Mouse (Mus musculus) lung, postnatal 0 days (tissue): ENCODE measurements at regions not wholly inside any gene's neighbourhood (a gene's known extent, or its start where the extent isn't known, plus 50 kb on each side); places are given as distances from the start of the nearest gene placed in this dataset.

ENCODE experiments used
- ATAC-seq: fragments of 200-750 bp; cut with Nextera tagmentation; 2 replicates; pipeline ENCODE4 v1.8.0; 2017; ENCODE audit warnings: moderate library complexity
- DNase-seq: peaks from one replicate; pipeline ENCODE4 v3.0.0-alpha.2; 2016; ENCODE audit warnings: low spot score
- H3K27ac ChIP-seq: fragments of 300-500 bp; sonication (generic); 2 replicates; pipeline ENCODE4 v1.5.1; 2014; ENCODE audit warnings: antibody characterized with exemption, mild to moderate bottlenecking, low read length, mixed read lengths
- H3K27me3 ChIP-seq: fragments of 300-500 bp; sonication (generic); replicated peaks from 2 replicates; pipeline ENCODE4 v1.6.1; 2014; ENCODE audit warnings: low read length, mixed read lengths; ENCODE audit not compliant: insufficient read depth
- H3K36me3 ChIP-seq: fragments of 300-500 bp; sonication (generic); 2 replicates; pipeline ENCODE4 v1.6.1; 2014; ENCODE audit warnings: low read length, mixed read lengths; ENCODE audit not compliant: insufficient read depth
- H3K4me1 ChIP-seq: fragments of 300-500 bp; sonication (generic); 2 replicates; pipeline ENCODE4 v1.6.1; 2014; ENCODE audit warnings: antibody characterized with exemption, low read depth, low read length, mixed read lengths; ENCODE audit not compliant: insufficient read depth
- H3K4me2 ChIP-seq: fragments of 300-500 bp; sonication (generic); replicated peaks from 2 replicates; pipeline ENCODE4 v1.6.1; 2014; ENCODE audit warnings: low read depth, mild to moderate bottlenecking, low read length, moderate library complexity, mixed read lengths
- H3K4me3 ChIP-seq: fragments of 300-500 bp; sonication (generic); 2 replicates; pipeline ENCODE4 v1.5.1; 2014; ENCODE audit warnings: low read depth, low read length
- H3K9ac ChIP-seq: fragments of 300-500 bp; sonication (generic); replicated peaks from 2 replicates; pipeline ENCODE4 v1.6.1; 2014; ENCODE audit warnings: low read depth, mild to moderate bottlenecking
- H3K9me3 ChIP-seq: fragments of 300-500 bp; sonication (generic); 2 replicates; pipeline ENCODE4 v1.6.1; 2016; ENCODE audit warnings: low read length, mixed read lengths
- CTCF ChIP-seq: IDR thresholded peaks from 2 replicates; pipeline ENCODE4 v1.5.1; 2016; ENCODE audit warnings: antibody characterized with exemption, mild to moderate bottlenecking
- EP300 ChIP-seq: IDR thresholded peaks from 2 replicates; pipeline ENCODE4 v1.6.1; 2016; ENCODE audit warnings: antibody characterized with exemption, mild to moderate bottlenecking, control low read depth
- WGBS: fragments of 180-500 bp; shearing (Covaris S2); extraction: QIAGEN DNeasy Blood & Tissue Kit; methylation state at CpG from one replicate; pipeline ENCODE4 v1.1.7; 2014; 5-methylcytosine and 5-hydroxymethylcytosine counted together

DNA sequence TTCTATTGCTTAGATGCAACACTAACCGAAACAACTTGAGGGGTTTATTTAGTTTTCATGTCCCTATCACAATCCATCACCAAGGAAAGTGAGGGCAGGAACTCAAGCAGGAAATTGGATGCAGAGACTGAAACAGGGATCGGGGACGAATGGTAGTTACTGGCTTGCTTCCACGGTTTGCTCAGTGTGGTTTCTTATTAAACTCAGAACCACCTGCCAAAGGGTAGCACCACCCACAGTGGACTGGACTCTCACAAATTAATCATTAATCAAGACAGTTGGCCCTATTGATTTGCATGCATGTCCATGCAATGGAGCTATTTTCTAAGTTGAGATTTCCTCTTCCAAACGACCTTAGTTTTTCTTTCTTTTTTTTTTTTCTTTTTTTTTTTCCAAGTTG, 719.2 kb downstream of the Diaph3 start:
- no peak for ATAC-seq
- no peak overlapping the region for H3K27ac ChIP-seq
- no peak overlapping the region for H3K4me3 ChIP-seq
- no peak for TF ChIP-seq EP300
- no peak for TF ChIP-seq CTCF
- WGBS: 61% methylated on average over 5 of the region's 5 CpGs
- no peaks in the 10 kb centered on the region for H3K27me3 ChIP-seq
- no peak for DNase-seq
- H3K9ac ChIP-seq: no peak overlapping the region
- H3K4me2 ChIP-seq: no peak overlapping the region
- no peaks in the 10 kb centered on the region for H3K4me1 ChIP-seq
- H3K9me3 ChIP-seq: no peaks in the 10 kb centered on the region
- no peaks in the 10 kb centered on the region for H3K36me3 ChIP-seq

DNA sequence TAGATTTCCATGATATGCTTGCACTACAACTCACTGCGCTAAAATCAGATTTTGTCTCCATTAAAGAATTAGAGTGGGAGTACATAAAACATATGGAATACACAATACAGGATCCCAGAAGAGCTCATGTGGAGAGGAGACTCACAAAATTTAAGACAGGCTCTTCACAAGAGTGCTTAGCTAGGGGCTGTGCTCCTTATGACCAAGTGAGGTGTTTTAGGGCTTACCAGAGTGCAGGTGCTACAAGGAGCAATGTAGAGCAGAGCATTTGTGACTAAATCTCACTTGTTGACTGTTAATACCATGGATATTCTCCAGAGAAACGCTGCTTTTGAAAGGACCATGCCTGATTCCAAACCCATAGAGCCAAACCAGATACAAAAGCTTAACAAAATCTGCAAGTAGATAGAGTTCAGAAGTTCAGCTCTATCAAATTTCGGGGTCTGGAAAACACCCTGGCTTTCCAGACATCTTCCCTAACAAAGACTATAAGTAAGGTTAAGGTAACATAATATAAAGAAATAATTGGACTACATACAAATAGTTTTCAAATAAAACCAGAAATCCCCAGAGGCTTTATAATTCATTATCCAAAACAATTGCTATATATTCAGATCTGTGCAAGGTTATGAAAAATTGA, 721.0 kb downstream of the Diaph3 start:
- TF ChIP-seq EP300 (no peak), CTCF (no peak)

DNA sequence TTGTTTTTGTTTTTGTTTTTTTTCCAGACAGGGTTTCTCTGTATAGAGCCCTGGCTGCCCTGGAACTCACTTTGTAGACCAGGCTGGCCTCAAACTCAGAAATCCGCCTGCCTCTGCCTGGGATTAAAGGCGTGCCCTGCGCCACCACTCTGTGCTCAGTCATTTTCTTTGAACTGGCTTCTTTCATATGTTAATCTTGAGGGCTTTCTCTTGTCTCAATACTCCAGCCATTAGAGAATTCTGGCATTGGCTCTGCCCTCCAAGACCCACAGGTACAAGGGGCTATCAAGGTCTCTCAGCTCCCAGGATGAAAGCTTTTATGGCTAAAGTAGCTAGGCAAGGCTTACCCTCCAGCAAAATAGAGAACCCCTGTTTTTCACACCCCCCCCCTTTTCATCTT, 744.2 kb downstream of the Diaph3 start:
- no peaks in the 10 kb centered on the region for H3K36me3 ChIP-seq
- no peaks in the 10 kb centered on the region for H3K27me3 ChIP-seq
- DNase-seq (no peak), ATAC-seq (no peak)
- 94% methylated on average over 3 of the region's 3 CpGs for WGBS
- no peak overlapping the region for H3K4me3 ChIP-seq
- no peak overlapping the region for H3K9ac ChIP-seq
- H3K9me3 ChIP-seq: no peaks in the 10 kb centered on the region
- no peaks in the 10 kb centered on the region for H3K4me1 ChIP-seq
- TF ChIP-seq CTCF (no peak), EP300 (no peak)
- H3K27ac ChIP-seq: no peak overlapping the region
- no peak overlapping the region for H3K4me2 ChIP-seq

More for the DNA sequence above, 721.0 kb downstream of the Diaph3 start:
- no peaks in the 10 kb centered on the region for H3K4me1 ChIP-seq
- H3K9ac ChIP-seq: no peak overlapping the region
- no peaks in the 10 kb centered on the region for H3K27me3 ChIP-seq
- H3K36me3 ChIP-seq: no peaks in the 10 kb centered on the region
- no peak overlapping the region for H3K27ac ChIP-seq
- 78% methylated on average over 3 of the region's 3 CpGs for WGBS
- no peak for ATAC-seq
- no peak for DNase-seq
- H3K4me2 ChIP-seq: no peak overlapping the region
- H3K9me3 ChIP-seq: no peaks in the 10 kb centered on the region
- H3K4me3 ChIP-seq: no peak overlapping the region

DNA sequence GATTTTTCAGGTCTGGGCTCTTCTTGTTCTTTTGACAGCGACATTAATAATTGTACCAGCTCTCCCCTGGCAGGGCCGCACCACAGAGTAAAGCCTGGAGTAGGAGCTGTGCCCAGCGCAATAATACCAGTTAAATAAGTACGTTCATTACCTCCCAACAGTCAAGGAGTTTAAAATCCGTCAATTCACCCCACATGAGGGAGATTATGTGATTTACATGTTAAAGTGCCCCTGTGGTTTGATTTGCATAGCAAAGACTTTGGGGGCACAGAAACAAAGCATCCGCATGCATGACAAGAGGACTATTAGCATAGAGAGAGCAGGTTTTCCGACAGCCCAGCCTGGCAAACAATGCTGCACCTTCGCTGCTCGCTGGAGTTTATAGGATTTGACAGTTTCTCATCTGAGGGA, 745.1 kb downstream of the Diaph3 start:
- Histone ChIP-seq H3K27me3 (no peaks in the 10 kb centered on the region), H3K4me1 (no peaks in the 10 kb centered on the region), H3K27ac (no peak overlapping the region), H3K4me3 (no peak overlapping the region), H3K9ac (no peak overlapping the region), H3K36me3 (no peaks in the 10 kb centered on the region), H3K4me2 (no peak overlapping the region), H3K9me3 (no peaks in the 10 kb centered on the region)
- no peak for TF ChIP-seq CTCF
- no peak for TF ChIP-seq EP300
- 40% methylated on average over 9 of the region's 9 CpGs for WGBS
- DNase-seq: no peak
- ATAC-seq: no peak

DNA sequence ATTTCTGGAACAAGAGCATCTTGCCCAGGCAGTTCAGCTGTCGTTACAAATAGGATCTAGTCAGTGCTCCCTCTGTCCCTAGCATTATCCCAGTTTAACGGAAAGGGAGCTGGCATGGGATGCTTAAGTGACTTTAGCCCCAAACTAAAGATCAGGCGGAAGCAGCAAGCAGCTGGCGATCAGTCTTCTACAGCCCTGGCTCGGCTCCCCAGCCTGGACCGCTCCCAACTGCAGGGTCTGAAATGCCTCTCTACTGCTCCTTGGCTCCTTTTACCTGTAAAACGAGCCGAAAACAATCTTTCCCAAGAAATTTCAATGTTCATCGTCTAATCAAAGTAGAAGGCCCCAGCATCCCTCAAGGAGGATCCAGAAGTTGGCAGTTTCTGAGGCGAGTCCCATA, 745.5 kb downstream of the Diaph3 start:
- no peak overlapping the region for H3K4me3 ChIP-seq
- no peak overlapping the region for H3K4me2 ChIP-seq
- ATAC-seq: no peak
- no peaks in the 10 kb centered on the region for H3K4me1 ChIP-seq
- H3K9ac ChIP-seq: no peak overlapping the region
- WGBS: 36% methylated on average over 10 of the region's 10 CpGs
- no peaks in the 10 kb centered on the region for H3K27me3 ChIP-seq
- no peak for TF ChIP-seq EP300
- no peak for TF ChIP-seq CTCF
- H3K9me3 ChIP-seq: no peaks in the 10 kb centered on the region
- no peaks in the 10 kb centered on the region for H3K36me3 ChIP-seq
- H3K27ac ChIP-seq: no peak overlapping the region
- DNase-seq: no peak

DNA sequence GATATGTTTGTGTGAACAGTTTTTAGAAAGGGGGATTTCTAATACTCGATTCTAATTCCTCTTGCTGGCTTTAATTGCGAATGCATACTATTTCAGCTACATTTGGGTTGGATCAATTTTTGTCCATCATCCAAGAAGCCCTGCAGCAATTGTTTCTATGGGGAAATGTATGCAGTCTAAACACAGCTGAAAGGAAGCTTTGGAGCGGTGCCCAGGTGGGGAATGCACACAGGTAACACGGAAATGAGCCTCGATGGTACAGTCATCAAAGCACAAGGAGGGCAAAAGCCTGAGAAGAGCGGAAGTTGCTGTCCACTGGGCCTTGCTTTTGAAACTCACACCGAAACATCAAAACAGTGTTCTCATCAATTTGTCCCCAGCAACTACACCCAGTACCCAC, 746.0 kb downstream of the Diaph3 start:
- Histone ChIP-seq H3K4me3 (no peak overlapping the region), H3K27me3 (no peaks in the 10 kb centered on the region), H3K4me2 (no peak overlapping the region), H3K4me1 (no peaks in the 10 kb centered on the region), H3K9me3 (no peaks in the 10 kb centered on the region), H3K36me3 (no peaks in the 10 kb centered on the region), H3K9ac (no peak overlapping the region), H3K27ac (no peak overlapping the region)
- TF ChIP-seq EP300 (no peak), CTCF (no peak)
- no peak for ATAC-seq
- no peak for DNase-seq
- WGBS: 70% methylated on average over 7 of the region's 7 CpGs

DNA sequence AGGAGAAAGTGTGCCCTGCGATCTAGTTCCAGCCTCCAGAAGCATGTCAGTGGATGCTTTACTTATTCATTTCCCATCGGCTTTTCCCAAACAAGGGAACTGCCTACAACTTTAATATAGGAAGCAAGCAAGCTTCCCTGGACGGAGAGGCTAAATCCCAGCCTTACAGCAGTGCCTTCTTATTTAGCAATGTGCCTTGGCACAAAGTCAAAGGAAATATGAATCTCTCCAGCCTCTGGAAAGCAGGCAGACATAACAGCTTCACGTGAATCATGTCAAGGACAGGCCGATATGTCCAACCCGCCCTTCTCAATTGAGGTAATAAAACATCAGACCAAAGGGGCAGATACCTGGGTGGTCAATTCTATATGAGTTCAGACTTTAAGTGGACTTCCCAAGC, 755.9 kb downstream of the Diaph3 start:
- Histone ChIP-seq H3K27ac (no peak overlapping the region), H3K9me3 (no peaks in the 10 kb centered on the region), H3K4me1 (no peaks in the 10 kb centered on the region), H3K9ac (no peak overlapping the region), H3K4me2 (no peak overlapping the region), H3K36me3 (no peaks in the 10 kb centered on the region), H3K4me3 (no peak overlapping the region), H3K27me3 (no peaks in the 10 kb centered on the region)
- no peak for TF ChIP-seq CTCF
- TF ChIP-seq EP300: no peak
- DNase-seq (peak; percentile 21), ATAC-seq (no peak)
- WGBS: 43% methylated on average over 6 of the region's 6 CpGs
